Comparison of ENCODE assay signal across 10 mouse cellular contexts in genomic region chr16:4257546-4257945, GRCm38 (mm10).
"Had no signal": no experiment of that assay in that cellular context is flagged by ENCODE, and none has a peak within 500 bp of the region (broad histone marks: within the 10 kb centered on the region; RNA-seq: fewer than 3 reads in every experiment).

No protein-coding gene starts in this region.

- DNase-seq: kidney, postnatal 14 days; kidney, postnatal 4 days; layer of hippocampus, adult 9-11 months; liver, embryonic 13.5 days; lung, adult 2 months; lung, postnatal 14 days; lung, postnatal 4 days; midbrain, embryonic 14.5 days; thymus, adult 18-20 months; thymus, postnatal 36 days had no signal
